Mouse (Mus musculus) embryonic facial prominence, embryonic 14.5 days (tissue): ENCODE measurements at regions not wholly inside any gene's neighbourhood (a gene's known extent, or its start where the extent isn't known, plus 50 kb on each side); places are given as distances from the start of the nearest gene placed in this dataset.

ENCODE experiments used
- ATAC-seq: fragments of 200-750 bp; cut with Nextera tagmentation; 2 replicates; pipeline ENCODE4 v1.8.0; 2017; ENCODE audit warnings: low read depth, moderate number of reproducible peaks, moderate TSS enrichment
- DNase-seq: peaks from one replicate; pipeline ENCODE4 v3.0.0-alpha.2; 2015; ENCODE audit warnings: low spot score
- H3K27ac ChIP-seq: fragments of 300-500 bp; sonication (generic); replicated peaks from 2 replicates; pipeline ENCODE4 v1.5.1; 2014; ENCODE audit warnings: low read depth, mild to moderate bottlenecking, low read length, moderate library complexity
- H3K27me3 ChIP-seq: fragments of 300-500 bp; sonication (generic); replicated peaks from 2 replicates; pipeline ENCODE4 v1.6.1; 2014; ENCODE audit warnings: low read length; ENCODE audit not compliant: control insufficient read depth, insufficient read depth
- H3K36me3 ChIP-seq: fragments of 300-500 bp; sonication (generic); 2 replicates; pipeline ENCODE4 v1.6.1; 2014; ENCODE audit warnings: low read length, mixed read lengths; ENCODE audit not compliant: control insufficient read depth, insufficient read depth
- H3K4me1 ChIP-seq: fragments of 300-500 bp; sonication (generic); 2 replicates; pipeline ENCODE4 v1.6.1; 2014; ENCODE audit warnings: antibody characterized with exemption, low read length; ENCODE audit not compliant: control insufficient read depth, insufficient read depth
- H3K4me2 ChIP-seq: fragments of 300-500 bp; sonication (generic); 2 replicates; pipeline ENCODE4 v1.6.1; 2014; ENCODE audit warnings: low read depth, mild to moderate bottlenecking, low read length, moderate library complexity, mixed read lengths
- H3K4me3 ChIP-seq: fragments of 300-500 bp; sonication (generic); 2 replicates; pipeline ENCODE4 v1.5.1; 2014; ENCODE audit warnings: low read depth, mild to moderate bottlenecking, low read length
- H3K9ac ChIP-seq: fragments of 300-500 bp; sonication (generic); 2 replicates; pipeline ENCODE4 v1.6.1; 2014; ENCODE audit warnings: low read depth, mild to moderate bottlenecking, low read length, moderate library complexity, mixed read lengths
- H3K9me3 ChIP-seq: fragments of 300-500 bp; sonication (generic); 2 replicates; pipeline ENCODE4 v1.6.1; 2016; ENCODE audit warnings: low read length; ENCODE audit not compliant: control insufficient read depth
- WGBS: fragments of 180-500 bp; shearing (Covaris S2); extraction: QIAGEN DNeasy Blood & Tissue Kit; methylation state at CpG from one replicate; pipeline ENCODE4 v1.1.7; 2014; 5-methylcytosine and 5-hydroxymethylcytosine counted together

DNA sequence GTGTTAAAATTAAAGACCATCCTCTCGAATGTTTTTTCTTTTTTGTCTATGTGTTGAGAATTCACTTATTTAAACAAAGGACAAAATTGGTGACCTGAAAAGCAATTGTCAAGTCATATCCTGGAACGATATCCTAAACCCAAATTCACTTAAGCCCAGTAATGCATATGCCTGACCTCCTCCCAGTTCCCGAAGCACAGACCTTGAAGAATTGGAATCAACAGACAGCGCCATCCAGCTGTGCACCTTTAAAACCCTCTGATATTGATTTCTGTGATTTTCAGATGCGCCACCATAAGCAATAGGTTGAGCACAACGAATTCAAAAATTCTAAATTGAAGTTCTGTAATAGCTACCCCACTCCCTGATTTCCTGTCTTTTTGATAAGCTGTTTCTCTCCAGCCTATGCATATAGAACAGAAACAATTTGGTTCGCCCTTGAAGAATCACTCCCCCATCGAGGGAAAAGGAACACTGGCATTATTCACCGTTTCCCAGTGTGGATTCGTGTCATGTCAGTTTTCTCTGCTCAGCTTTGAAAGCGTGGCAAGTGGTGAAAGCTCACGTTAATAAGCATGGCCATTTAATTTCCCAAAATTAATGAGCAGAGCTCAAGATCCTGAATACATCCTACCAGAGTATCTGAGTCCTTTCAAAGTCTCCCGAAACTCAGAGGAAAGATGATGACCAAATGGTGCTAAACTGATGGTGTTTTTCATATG is 682.1 kb downstream of the Utrn start:
- 72% methylated on average over 13 of the region's 13 CpGs for WGBS
- no peak for ATAC-seq
- no peak for DNase-seq

DNA sequence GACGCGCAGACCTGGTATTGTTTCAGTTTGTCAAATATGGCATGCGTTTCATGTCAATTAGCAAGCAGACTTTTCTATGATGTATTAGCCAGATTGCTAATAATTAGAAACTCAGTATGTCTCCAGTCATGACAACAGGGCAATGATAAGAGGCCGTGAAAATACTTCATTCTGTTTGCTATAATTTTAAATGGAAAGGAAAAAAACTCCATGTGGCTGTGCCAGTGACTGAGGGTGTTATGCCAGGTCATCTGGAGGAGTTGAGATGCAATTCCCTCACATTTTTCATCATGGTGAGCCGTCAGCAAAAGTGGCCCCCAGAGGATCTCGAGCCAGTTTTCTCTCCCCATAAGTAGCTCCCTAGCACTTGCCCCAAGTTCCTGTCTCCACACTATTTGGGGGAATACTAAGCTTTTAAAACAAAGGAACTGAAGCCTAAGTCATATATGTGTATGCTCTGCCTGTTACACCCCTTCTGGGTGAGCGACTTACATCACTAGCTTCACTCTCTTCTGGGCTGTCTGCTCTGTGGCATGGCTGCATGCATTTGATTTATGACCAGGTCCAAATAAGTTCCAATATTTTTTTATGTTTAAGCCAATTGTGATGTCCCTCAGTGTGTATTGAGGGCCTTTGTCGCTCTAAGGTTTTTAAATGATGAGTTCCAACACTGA is 681.4 kb downstream of the Utrn start:
- Histone ChIP-seq H3K9ac (no peak overlapping the region), H3K4me1 (no peaks in the 10 kb centered on the region), H3K4me2 (no peak overlapping the region), H3K27ac (no peak overlapping the region), H3K36me3 (no peaks in the 10 kb centered on the region), H3K4me3 (no peak overlapping the region), H3K9me3 (no peaks in the 10 kb centered on the region), H3K27me3 (no peaks in the 10 kb centered on the region)
- DNase-seq (no peak), ATAC-seq (no peak)
- 78% methylated on average over 8 of the region's 8 CpGs for WGBS

More for the DNA sequence above, 682.1 kb downstream of the Utrn start:
- Histone ChIP-seq H3K9ac (no peak overlapping the region), H3K9me3 (no peaks in the 10 kb centered on the region), H3K4me3 (no peak overlapping the region), H3K27me3 (no peaks in the 10 kb centered on the region), H3K4me2 (no peak overlapping the region), H3K27ac (no peak overlapping the region), H3K4me1 (no peaks in the 10 kb centered on the region), H3K36me3 (no peaks in the 10 kb centered on the region)

DNA sequence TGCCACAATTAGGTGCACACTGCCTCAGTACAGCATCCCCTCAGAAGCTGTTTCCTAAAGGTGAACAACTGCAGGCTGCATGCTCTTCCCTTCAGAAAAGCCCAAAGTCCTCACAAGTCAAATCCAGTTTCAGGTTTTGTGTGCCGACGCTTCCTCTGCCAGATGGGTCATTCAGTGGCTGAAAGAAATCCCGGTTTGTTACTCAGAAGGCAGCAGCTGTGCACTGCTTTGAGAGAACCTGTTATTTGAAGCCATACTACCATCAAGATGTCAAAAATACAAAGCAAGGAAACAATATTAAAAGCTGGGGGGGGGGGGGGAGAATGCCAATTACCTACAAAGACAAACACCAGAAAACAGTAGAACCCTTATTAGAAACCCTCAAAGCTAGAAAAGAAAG is 678.7 kb downstream of the Utrn start:
- Histone ChIP-seq H3K4me1 (no peaks in the 10 kb centered on the region), H3K9ac (no peak overlapping the region), H3K4me2 (no peak overlapping the region), H3K36me3 (no peaks in the 10 kb centered on the region), H3K27me3 (no peaks in the 10 kb centered on the region), H3K9me3 (no peaks in the 10 kb centered on the region), H3K4me3 (no peak overlapping the region), H3K27ac (no peak overlapping the region)
- ATAC-seq (no peak), DNase-seq (peak; percentile 10)
- WGBS = 54% methylated on average over 3 of the region's 3 CpGs

DNA sequence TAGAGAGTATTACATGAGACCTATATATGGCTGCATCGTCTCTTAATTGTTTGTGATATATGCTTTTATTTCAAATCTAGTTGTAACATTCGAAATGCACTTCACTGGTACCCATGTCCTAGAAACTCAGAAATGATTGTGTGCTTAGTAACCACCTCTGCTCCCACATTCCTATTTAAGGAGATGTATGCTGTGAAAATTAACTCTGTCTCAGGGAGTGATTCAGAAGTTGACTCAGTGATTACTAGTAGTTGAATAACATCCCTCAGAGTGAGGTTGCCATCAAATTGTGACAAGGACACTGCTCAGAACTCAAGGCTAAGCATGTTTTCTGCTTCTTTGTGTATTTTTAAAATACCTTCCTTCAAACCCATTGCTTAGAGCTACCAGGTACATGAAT is 661.9 kb downstream of the Utrn start:
- Histone ChIP-seq H3K27ac (no peak overlapping the region), H3K4me2 (no peak overlapping the region), H3K4me1 (no peaks in the 10 kb centered on the region), H3K4me3 (no peak overlapping the region), H3K36me3 (no peaks in the 10 kb centered on the region), H3K9ac (no peak overlapping the region), H3K9me3 (no peaks in the 10 kb centered on the region), H3K27me3 (no peaks in the 10 kb centered on the region)
- 90% methylated on average over 2 of the region's 2 CpGs for WGBS
- no peak for DNase-seq
- ATAC-seq = no peak

DNA sequence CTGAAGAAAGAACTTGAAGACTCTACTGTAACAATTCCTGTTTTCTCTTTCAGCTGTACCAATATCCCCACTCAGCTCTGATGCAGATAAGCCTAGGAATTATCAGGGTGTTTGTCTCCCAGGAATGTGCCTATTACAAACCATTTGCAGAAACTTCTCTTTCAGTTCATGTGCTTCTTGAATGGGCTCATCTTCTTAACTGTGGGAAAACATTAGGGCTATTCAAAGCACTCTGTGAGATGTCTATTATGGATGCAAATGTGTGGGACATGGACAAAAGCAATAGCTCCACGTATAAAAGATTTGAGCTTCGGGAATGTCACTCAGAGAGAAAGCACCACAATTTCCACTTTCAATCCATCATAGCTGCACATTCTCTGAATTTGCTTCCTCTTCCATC is 659.0 kb downstream of the Utrn start:
- no peaks in the 10 kb centered on the region for H3K36me3 ChIP-seq
- H3K27me3 ChIP-seq = no peaks in the 10 kb centered on the region
- no peak overlapping the region for H3K27ac ChIP-seq
- H3K9ac ChIP-seq = no peak overlapping the region
- H3K4me1 ChIP-seq = no peaks in the 10 kb centered on the region
- no peak for ATAC-seq
- no peak overlapping the region for H3K4me2 ChIP-seq
- H3K4me3 ChIP-seq = no peak overlapping the region
- DNase-seq = no peak
- WGBS = 85% methylated on average over 2 of the region's 2 CpGs
- no peaks in the 10 kb centered on the region for H3K9me3 ChIP-seq

DNA sequence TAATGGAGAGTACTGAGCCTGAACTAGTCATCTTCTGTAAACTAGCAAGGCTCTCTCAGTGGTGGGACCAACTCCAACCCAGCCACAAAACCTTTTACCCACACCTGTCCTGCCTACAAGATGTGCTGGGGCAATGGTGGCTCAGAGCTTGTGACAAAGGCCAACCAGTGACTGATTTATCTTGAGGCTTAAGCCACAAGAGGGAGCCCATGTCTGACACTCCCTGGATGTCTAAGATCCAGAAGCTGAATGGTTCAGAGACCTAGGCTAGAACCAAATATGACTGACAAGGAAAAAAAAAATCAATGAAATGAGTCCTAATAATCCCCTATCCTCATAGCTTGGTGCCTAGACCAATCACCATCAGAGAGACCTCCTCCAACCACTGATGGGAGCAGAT is 650.3 kb downstream of the Utrn start:
- DNase-seq (no peak), ATAC-seq (no peak)
- H3K9ac ChIP-seq = no peak overlapping the region
- H3K27me3 ChIP-seq = no peaks in the 10 kb centered on the region
- no peak overlapping the region for H3K4me2 ChIP-seq
- no peak overlapping the region for H3K27ac ChIP-seq
- H3K36me3 ChIP-seq = no peaks in the 10 kb centered on the region
- no peaks in the 10 kb centered on the region for H3K4me1 ChIP-seq
- no peaks in the 10 kb centered on the region for H3K9me3 ChIP-seq
- no peak overlapping the region for H3K4me3 ChIP-seq

DNA sequence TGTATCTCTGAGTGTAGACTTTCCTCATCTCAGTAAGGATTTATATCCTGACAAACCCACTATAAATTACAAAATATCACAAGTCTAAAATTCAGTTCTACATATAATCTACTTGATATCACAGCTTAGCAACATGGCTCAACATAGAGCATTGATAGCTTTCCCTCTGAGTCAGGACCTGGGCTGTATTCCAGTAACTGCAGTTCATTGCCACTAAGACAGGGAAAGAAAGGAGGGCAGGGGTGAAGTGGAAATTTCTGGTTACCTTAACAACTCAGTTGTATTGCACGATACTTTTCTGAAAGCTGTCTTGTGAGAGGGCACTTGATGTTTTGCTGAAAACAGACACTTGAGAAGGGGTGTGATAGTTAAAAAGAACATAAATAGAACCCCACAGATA is 635.0 kb downstream of the Utrn start:
- Histone ChIP-seq H3K36me3 (no peaks in the 10 kb centered on the region), H3K9me3 (no peaks in the 10 kb centered on the region), H3K4me1 (no peaks in the 10 kb centered on the region), H3K27me3 (no peaks in the 10 kb centered on the region), H3K4me2 (no peak overlapping the region), H3K4me3 (no peak overlapping the region), H3K27ac (no peak overlapping the region), H3K9ac (no peak overlapping the region)
- ATAC-seq = no peak
- DNase-seq = no peak
- WGBS = 76% methylated on average over 1 of the region's 1 CpGs

DNA sequence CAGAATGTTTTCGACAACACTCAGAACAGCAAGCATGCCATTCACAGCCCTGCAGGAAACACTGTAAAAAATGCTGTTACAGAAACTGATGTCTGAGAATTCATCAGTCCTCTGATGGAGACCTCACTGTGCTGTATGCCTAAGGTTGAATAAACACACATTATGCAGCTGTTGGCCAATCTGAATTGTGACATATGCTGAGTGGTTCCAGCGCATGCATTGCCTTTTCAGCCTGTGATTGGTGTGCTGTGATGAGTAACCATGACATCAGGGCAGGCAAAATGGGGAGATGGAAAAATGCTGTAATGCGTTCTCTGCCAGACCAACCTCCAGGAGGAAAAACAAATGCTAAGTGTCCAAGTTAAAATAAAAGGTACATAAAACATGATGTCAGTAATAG is 620.3 kb downstream of the Utrn start:
- peak; percentile 26; the same call in 1 of the 2 replicates for ATAC-seq
- Histone ChIP-seq H3K36me3 (no peaks in the 10 kb centered on the region), H3K9ac (no peak overlapping the region), H3K4me1 (no peaks in the 10 kb centered on the region), H3K9me3 (no peaks in the 10 kb centered on the region), H3K27me3 (no peaks in the 10 kb centered on the region), H3K27ac (no peak overlapping the region), H3K4me2 (no peak overlapping the region), H3K4me3 (no peak overlapping the region)
- WGBS = 67% methylated on average over 3 of the region's 3 CpGs
- DNase-seq = peak; percentile 45

DNA sequence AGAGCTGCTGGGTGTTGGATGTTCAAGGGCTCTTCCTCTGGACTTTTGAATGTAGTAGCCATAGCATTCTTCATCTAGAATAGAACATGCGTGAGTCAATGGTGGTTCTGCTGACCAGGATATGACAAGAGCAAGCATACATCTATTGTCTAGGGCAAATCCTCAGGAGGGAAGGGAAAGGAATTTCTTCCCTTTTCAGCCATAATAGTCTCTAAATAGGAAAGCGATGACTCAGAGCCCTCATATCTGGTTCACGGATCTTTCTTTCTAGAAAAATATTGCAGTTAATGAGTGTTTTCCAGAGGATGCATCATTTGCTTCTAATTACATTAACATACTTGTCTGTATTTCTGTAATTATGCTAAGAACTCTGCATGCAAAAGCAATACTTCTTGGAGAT is 615.9 kb downstream of the Utrn start:
- ATAC-seq = no peak
- Histone ChIP-seq H3K4me2 (no peak overlapping the region), H3K4me3 (no peak overlapping the region), H3K27me3 (no peaks in the 10 kb centered on the region), H3K36me3 (no peaks in the 10 kb centered on the region), H3K27ac (no peak overlapping the region), H3K9me3 (no peaks in the 10 kb centered on the region), H3K9ac (no peak overlapping the region), H3K4me1 (no peaks in the 10 kb centered on the region)
- no peak for DNase-seq
- 85% methylated on average over 3 of the region's 3 CpGs for WGBS
